ENCODE assay signal across 14 mouse cellular contexts in the genomic region with DNA sequence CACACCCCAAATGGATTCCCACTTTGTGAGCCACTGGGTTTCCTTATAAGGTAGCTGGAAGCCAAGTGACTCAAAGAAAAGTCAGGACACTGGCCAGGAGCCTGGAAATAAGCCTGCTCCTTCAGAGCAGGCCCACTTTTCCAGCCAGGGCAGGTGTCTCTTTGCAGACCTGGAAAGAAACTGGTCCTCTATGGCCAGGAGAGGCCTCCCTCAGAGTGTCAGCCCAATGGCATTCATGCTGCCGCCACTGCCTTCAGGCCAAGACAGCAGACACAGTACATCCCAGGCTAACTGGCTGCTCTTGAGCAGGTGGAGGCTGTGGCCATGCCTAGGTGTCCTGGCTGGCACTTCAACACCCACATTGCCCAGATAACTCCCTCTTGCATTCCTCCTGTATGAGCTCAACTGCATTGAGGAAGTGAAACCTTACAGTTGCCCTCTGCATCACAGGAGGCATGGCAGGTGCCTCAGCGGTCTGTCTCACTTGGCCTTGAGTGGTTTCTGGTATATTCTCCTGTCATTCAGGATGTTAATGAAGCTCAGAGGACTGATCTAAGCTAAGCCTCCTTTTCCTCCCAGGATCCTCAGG. TPM values are rescaled to one million over a fixed set of nuclear protein-coding genes. Genes with fewer than 3 reads are reported as not detected.
DNase-seq lines count a peak whose midpoint lies in the region; ATAC-seq and TF ChIP-seq lines count a peak whose summit lies in the region.
"Had no signal": no experiment of that assay in that cellular context is flagged by ENCODE, and none has a peak within 500 bp of the region (broad histone marks: within the 10 kb centered on the region; RNA-seq: fewer than 3 reads in every experiment).

No protein-coding gene starts in this region.

- TF ChIP-seq EP300 in CH12.LX (IDR thresholded peaks at IDR 0.05; ENCODE audit: low read length): peak; percentile 99
- TF ChIP-seq EP300 in heart, postnatal 0 days (IDR thresholded peaks at IDR 0.05; ENCODE audit: low read depth): no peak

- no peak for ATAC-seq in heart, embryonic 13.5 days (ENCODE audit: extremely low read depth, insufficient number of reproducible peaks, low FRiP score, low TSS enrichment)
- ATAC-seq in heart, postnatal 0 days (ENCODE audit: insufficient read depth, low read depth): peak; percentile 10; the same call in 1 of the 2 replicates
- no peak for ATAC-seq in forebrain, embryonic 11.5 days (replicated peaks; ENCODE audit: low FRiP score)

- no peak for DNase-seq in heart, postnatal 4 days
- peak; percentile 89 for DNase-seq in CH12.LX (ENCODE audit: extremely low read depth)
- DNase-seq in heart, postnatal 0 days (ENCODE audit: low spot score): no peak
- DNase-seq in lung, postnatal 36 days: peak; percentile 61
- DNase-seq in adipocyte (ENCODE audit: low spot score): no peak
- no peak for DNase-seq in neural tube, embryonic 10.5 days (ENCODE audit: extremely low spot score, low spot score)
- no peak for DNase-seq in forebrain, embryonic 11.5 days (ENCODE audit: low spot score)
- DNase-seq: thymus, adult 2 months had no signal

- peaks cover 9% of the 10 kb centered on the region for H3K36me3 ChIP-seq in heart, embryonic 13.5 days
- peaks cover 0 to 2% of the 10 kb centered on the region in 2 experiments for H3K36me3 ChIP-seq in CH12.LX (replicated peaks in 1 of 2; ENCODE audit: control insufficient read depth in 1 of 2, insufficient read depth in 1 of 2, low read length in 1 of 2)
- 0 out of 2 replicates have a peak, but pooled peaks cover 4% of the 10 kb centered on the region for H3K36me3 ChIP-seq in heart, postnatal 0 days (replicated peaks; ENCODE audit: control insufficient read depth, insufficient read depth, low read length)
- H3K36me3 ChIP-seq in forebrain, embryonic 11.5 days (ENCODE audit: control insufficient read depth, insufficient read depth, low read length): no peaks in the 10 kb centered on the region
- H3K36me3 ChIP-seq: embryonic facial prominence, embryonic 15.5 days; G1E; neural tube, embryonic 15.5 days had no signal

- H3K79me2 ChIP-seq in CH12.LX (replicated peaks; ENCODE audit: control insufficient read depth, extremely low read depth, insufficient read depth, poor library complexity, severe bottlenecking): no peaks in the 10 kb centered on the region

- no peaks in the 10 kb centered on the region for H3K27me3 ChIP-seq in heart, embryonic 13.5 days (replicated peaks)
- no peaks in the 10 kb centered on the region for H3K27me3 ChIP-seq in CH12.LX (replicated peaks)
- no peaks in the 10 kb centered on the region for H3K27me3 ChIP-seq in heart, postnatal 0 days (ENCODE audit: control insufficient read depth, insufficient read depth, low read length)
- no peaks in the 10 kb centered on the region for H3K27me3 ChIP-seq in forebrain, embryonic 11.5 days (ENCODE audit: control insufficient read depth, insufficient read depth, low read length)
- H3K27me3 ChIP-seq: embryonic facial prominence, embryonic 15.5 days; limb, embryonic 12.5 days; neural tube, embryonic 15.5 days had no signal

- no peak; the same call in none of the 2 replicates for TF ChIP-seq RAD21 in CH12.LX (IDR thresholded peaks at IDR 0.05; ENCODE audit: low read depth, low read length)

- H3K9ac ChIP-seq in heart, embryonic 13.5 days: no peak overlapping the region
- H3K9ac ChIP-seq in CH12.LX (ENCODE audit: insufficient read depth, low read depth): no peak overlapping the region
- H3K9ac ChIP-seq in heart, postnatal 0 days (replicated peaks; ENCODE audit: low read depth, low read length): no peak overlapping the region
- no peak overlapping the region for H3K9ac ChIP-seq in forebrain, embryonic 11.5 days (ENCODE audit: low read length)
- H3K9ac ChIP-seq: embryonic facial prominence, embryonic 15.5 days; hindbrain, embryonic 14.5 days; limb, embryonic 12.5 days; neural tube, embryonic 15.5 days had no signal

- no peak for TF ChIP-seq POLR2A in CH12.LX (IDR thresholded peaks at IDR 0.05; ENCODE audit: low read depth, low read length)

- peaks cover 74% of the 10 kb centered on the region for H3K4me1 ChIP-seq in heart, embryonic 13.5 days
- peaks cover 25 to 59% of the 10 kb centered on the region in 2 experiments for H3K4me1 ChIP-seq in CH12.LX (ENCODE audit: control insufficient read depth in 1 of 2, insufficient read depth in 2 of 2)
- H3K4me1 ChIP-seq in heart, postnatal 0 days (ENCODE audit: control insufficient read depth, insufficient read depth): peaks cover 60% of the 10 kb centered on the region
- no peaks in the 10 kb centered on the region for H3K4me1 ChIP-seq in forebrain, embryonic 11.5 days (replicated peaks; ENCODE audit: control insufficient read depth, insufficient read depth, low read length)

- no peak overlapping the region; the same call in 1 of the 2 replicates for H3K4me2 ChIP-seq in heart, embryonic 13.5 days
- H3K4me2 ChIP-seq in CH12.LX (ENCODE audit: insufficient read depth, low read depth, poor library complexity, severe bottlenecking): peak overlapping the region; percentile 12
- peak overlapping the region; percentile 3; the same call in 1 of the 2 replicates for H3K4me2 ChIP-seq in heart, postnatal 0 days (ENCODE audit: low read depth, low read length)
- H3K4me2 ChIP-seq in forebrain, embryonic 11.5 days (ENCODE audit: low read depth, low read length, severe bottlenecking): no peak overlapping the region
- H3K4me2 ChIP-seq: embryonic facial prominence, embryonic 15.5 days; hindbrain, embryonic 14.5 days; limb, embryonic 12.5 days; neural tube, embryonic 15.5 days had no signal

- no peaks in the 10 kb centered on the region for H3K9me3 ChIP-seq in heart, embryonic 13.5 days
- H3K9me3 ChIP-seq in CH12.LX (replicated peaks; ENCODE audit: low read length): no peaks in the 10 kb centered on the region
- H3K9me3 ChIP-seq in heart, postnatal 0 days (replicated peaks; ENCODE audit: control insufficient read depth, low read length): no peaks in the 10 kb centered on the region
- no peaks in the 10 kb centered on the region for H3K9me3 ChIP-seq in forebrain, embryonic 11.5 days (ENCODE audit: control insufficient read depth, low read length)
- H3K9me3 ChIP-seq: embryonic facial prominence, embryonic 15.5 days; G1E; limb, embryonic 12.5 days; neural tube, embryonic 15.5 days had no signal

- dilution Hi-C loops in CH12.LX (cut with MboI; ENCODE audit: extremely low pct_ligation_motif_present, extremely low pct_unique_long_range_greater_than_20kb, low sequenced_read_pairs): no loop called here

- H3K27ac ChIP-seq in heart, embryonic 13.5 days (replicated peaks): peak overlapping the region; percentile 71
- H3K27ac ChIP-seq in CH12.LX (ENCODE audit: insufficient read depth, low read depth): no peak overlapping the region
- peak overlapping the region; percentile 51 for H3K27ac ChIP-seq in heart, postnatal 0 days (ENCODE audit: low read depth)
- no peak overlapping the region for H3K27ac ChIP-seq in forebrain, embryonic 11.5 days (ENCODE audit: low read depth, low read length)
- H3K27ac ChIP-seq: embryonic facial prominence, embryonic 15.5 days; hindbrain, embryonic 14.5 days; limb, embryonic 12.5 days; neural tube, embryonic 15.5 days had no signal

- in situ Hi-C loops in CH12.LX (cut with MboI; ENCODE audit: low pct_ligation_motif_present, low pct_unique_long_range_greater_than_20kb, low sequenced_read_pairs): no loop called here

- 49% methylated on average over 2 of the region's 2 CpGs for WGBS in heart, embryonic 13.5 days
- 35% methylated on average over 2 of the region's 2 CpGs for WGBS in heart, postnatal 0 days
- 75% methylated on average over 2 of the region's 2 CpGs for WGBS in forebrain, embryonic 11.5 days

- no peak overlapping the region for H3K4me3 ChIP-seq in heart, embryonic 13.5 days
- no peak overlapping the region for H3K4me3 ChIP-seq in CH12.LX (replicated peaks in 1 of 3; ENCODE audit: low read depth in 2 of 3, low read length in 2 of 3, poor library complexity in 1 of 3)
- no peak overlapping the region for H3K4me3 ChIP-seq in heart, postnatal 0 days (ENCODE audit: low read depth, low read length)
- H3K4me3 ChIP-seq in forebrain, embryonic 11.5 days (ENCODE audit: low read depth, low read length): no peak overlapping the region
- H3K4me3 ChIP-seq: embryonic facial prominence, embryonic 15.5 days; limb, embryonic 12.5 days; neural tube, embryonic 15.5 days had no signal

- TF ChIP-seq CTCF in CH12.LX (conservative IDR thresholded peaks at IDR 0.05 in 1 of 2, IDR thresholded peaks at IDR 0.05 in 1 of 2; ENCODE audit: low read depth in 2 of 2, low read length in 2 of 2): no peak
- no peak for TF ChIP-seq CTCF in heart, postnatal 0 days (IDR thresholded peaks at IDR 0.05; ENCODE audit: low read depth)

TF ChIP-seq in CH12.LX, 34 proteins besides CTCF, POLR2A, EP300 and RAD21 (continues in another document):
- no peak for TF ChIP-seq MAZ (IDR thresholded peaks at IDR 0.05; ENCODE audit: low read depth, low read length)
- no peak for TF ChIP-seq HCFC1 (IDR thresholded peaks at IDR 0.05; ENCODE audit: low read depth, low read length)
- TF ChIP-seq JUN (IDR thresholded peaks at IDR 0.05; ENCODE audit: insufficient read depth, low read depth, low read length): peak; percentile 56
- TF ChIP-seq ZMIZ1 (IDR thresholded peaks at IDR 0.05; ENCODE audit: low read depth, low read length): no peak
- no peak for TF ChIP-seq SMC3 (IDR thresholded peaks at IDR 0.05; ENCODE audit: low read depth, low read length)
- TF ChIP-seq ETS1 (conservative IDR thresholded peaks at IDR 0.05; ENCODE audit: low read depth, low read length): peak; percentile 85
- no peak for TF ChIP-seq MAFK (IDR thresholded peaks at IDR 0.05; ENCODE audit: insufficient replicate concordance, low read length)

RNA-seq across cellular contexts. Expression of gene Baiap2, which starts 12.3 kb away (rescaled TPM):
- polyA plus RNA-seq in heart, embryonic 13.5 days (2015; fragmentation: Nextera tagmentation; extraction: Ambion mirVana): 12.3 and 12.4 TPM in 2 replicates
- 1 to 10 TPM; 8.0 to 8.3 TPM for total RNA-seq in heart, postnatal 4 days (2021)
- total RNA-seq in CH12.LX (2012; rRNA removed) (6.7 and 9.9 TPM in 2 replicates), CH12.LX (2014; rRNA removed) (3.2 and 3.4 TPM in 2 replicates)
- polyA plus RNA-seq in CH12.LX (2012; ENCODE audit: insufficient read length, low read depth): 5.6 and 6.1 TPM in 2 replicates
- total RNA-seq in heart, postnatal 0 days (2014; rRNA removed; ENCODE audit: low replicate concordance): 16.1 and 22.0 TPM in 2 replicates
- polyA plus RNA-seq in heart, postnatal 0 days (2015; fragmentation: Nextera tagmentation; extraction: Ambion mirVana): 7.8 and 8.2 TPM in 2 replicates
- polyA plus RNA-seq in forebrain, embryonic 11.5 days (2014; fragmentation: Nextera tagmentation; extraction: Ambion mirVana): 10.4 and 12.1 TPM in 2 replicates

RNA-seq across cellular contexts. Expression of gene Chmp6, which starts 41.6 kb away (rescaled TPM):
- 68.4 and 71.2 TPM in 2 replicates for polyA plus RNA-seq in heart, embryonic 13.5 days (2015; fragmentation: Nextera tagmentation; extraction: Ambion mirVana)
- total RNA-seq in heart, postnatal 4 days (2021): 10 to 100 TPM; 42.4 to 43.3 TPM
- 59.7 and 67.2 TPM in 2 replicates for total RNA-seq in CH12.LX (2012; rRNA removed)
- total RNA-seq in CH12.LX (2014; rRNA removed): 63.2 and 70.6 TPM in 2 replicates
- polyA plus RNA-seq in CH12.LX (2012; ENCODE audit: insufficient read length, low read depth): 50.3 and 67.9 TPM in 2 replicates
- 57.7 and 66.6 TPM in 2 replicates for total RNA-seq in heart, postnatal 0 days (2014; rRNA removed; ENCODE audit: low replicate concordance)
- 60.1 and 65.2 TPM in 2 replicates for polyA plus RNA-seq in heart, postnatal 0 days (2015; fragmentation: Nextera tagmentation; extraction: Ambion mirVana)
- 104 and 107 TPM in 2 replicates for polyA plus RNA-seq in forebrain, embryonic 11.5 days (2014; fragmentation: Nextera tagmentation; extraction: Ambion mirVana)

Comparison
In these comparisons a context has a peak if more than half of its experiments do, and no peak if none do; other contexts are left out.
1. H3K4me2 ChIP-seq: peak in CH12.LX (single experiment) and heart, postnatal 0 days (single experiment); none in heart, embryonic 13.5 days (single experiment) and forebrain, embryonic 11.5 days (single experiment).
2. H3K27ac ChIP-seq: peak in heart, embryonic 13.5 days (single experiment) and heart, postnatal 0 days (single experiment); none in CH12.LX (single experiment) and forebrain, embryonic 11.5 days (single experiment).
3. DNase-seq: peak in CH12.LX (single experiment) and lung, postnatal 36 days (single experiment); none in heart, postnatal 4 days (single experiment), heart, postnatal 0 days (single experiment), adipocyte (single experiment), neural tube, embryonic 10.5 days (single experiment) and forebrain, embryonic 11.5 days (single experiment).